Mouse (Mus musculus): Measurements from ENCODE around the gene Mfn1.

The Mfn1 gene

GRCm38 (mm10) chr3:32510375-32511190, 18.7 kb upstream of the Mfn1 start:
- peak; percentile 96 for DNase-seq

DNA sequence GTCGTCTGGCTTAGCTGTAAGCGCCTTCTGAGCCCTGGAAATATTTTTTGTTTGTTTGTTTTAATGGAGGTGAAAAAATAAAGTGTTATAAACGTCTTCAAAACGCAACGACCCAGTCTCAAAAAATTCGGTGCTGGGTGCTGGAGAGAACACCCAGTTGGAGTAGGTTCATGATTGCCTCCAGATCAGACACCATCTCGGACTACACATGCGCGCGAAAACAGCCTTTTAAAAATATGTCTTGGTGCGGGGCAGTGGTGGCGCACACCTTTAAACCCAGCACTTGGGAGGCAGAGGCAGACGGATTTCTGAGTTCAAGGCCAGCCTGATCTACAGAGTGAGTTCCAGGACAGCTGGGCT, 18.1 kb upstream of the Mfn1 start:
- DNase-seq, result peak; percentile 36

- no peak for DNase-seq
Measured at GRCm38 (mm10) chr3:32512686-32513284, 16.5 kb upstream of the Mfn1 start.

DNA sequence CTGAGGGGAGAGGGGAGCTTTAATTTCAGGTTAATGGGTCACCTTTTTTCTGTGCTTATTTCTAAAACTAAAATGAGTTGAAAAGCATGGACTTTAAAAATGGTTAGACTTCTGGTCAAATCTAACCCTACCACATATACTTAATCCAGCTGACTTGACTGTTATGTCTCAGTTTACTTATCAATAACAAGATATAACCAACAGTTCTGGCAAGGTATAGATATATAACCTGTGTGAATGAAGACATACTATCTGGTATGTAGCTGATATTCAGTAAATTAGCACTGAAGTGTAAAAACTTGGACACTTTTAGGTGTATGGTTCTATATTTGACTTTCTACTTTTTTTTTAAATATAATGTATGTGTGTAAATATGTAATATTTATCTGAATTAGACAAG, 15.7 kb upstream of the Mfn1 start:
- no peak for DNase-seq

DNA sequence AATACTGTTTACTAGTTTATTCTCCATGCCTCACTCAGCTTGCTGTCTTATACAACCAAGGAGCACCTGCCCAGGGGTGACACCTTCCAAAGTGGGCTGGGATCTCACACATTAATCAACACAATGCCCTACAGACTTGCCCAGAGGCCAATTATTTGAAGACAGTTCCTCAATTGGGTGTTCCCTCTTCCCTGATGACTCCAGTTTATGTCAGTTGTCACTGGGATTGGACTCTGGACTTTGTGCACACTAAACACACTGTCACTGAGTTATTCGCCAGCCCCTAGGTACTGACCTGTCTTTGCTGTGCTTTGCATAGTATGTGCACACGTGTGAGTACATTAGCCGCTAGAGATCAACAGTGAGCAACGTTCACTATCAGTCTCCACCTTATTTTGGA, 2.1 kb upstream of the Mfn1 start:
- no peak for DNase-seq

DNA sequence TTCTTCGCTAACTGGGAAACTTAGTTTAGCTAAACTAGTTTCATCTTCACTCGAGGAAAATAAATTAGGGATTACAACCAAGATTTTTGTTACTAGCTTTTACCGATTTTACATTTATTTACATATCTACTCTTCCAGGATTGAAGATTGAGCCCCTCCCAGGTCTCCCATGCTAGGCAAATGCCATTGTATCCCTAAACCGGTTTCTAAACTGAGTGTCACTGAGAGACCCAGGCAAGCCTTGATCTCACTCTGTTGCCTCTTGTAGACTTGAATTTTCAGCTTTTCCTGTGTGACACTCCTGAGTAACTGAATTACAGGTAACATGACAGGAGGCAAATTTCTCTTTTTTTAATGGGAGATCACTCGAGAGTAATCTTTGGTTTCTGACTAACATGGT, 776 bp downstream of the Mfn1 start:
- no peak for DNase-seq

GRCm38 (mm10) chr3:32535692-32536091, 6.4 kb downstream of the Mfn1 start:
- DNase-seq, result no peak

DNA sequence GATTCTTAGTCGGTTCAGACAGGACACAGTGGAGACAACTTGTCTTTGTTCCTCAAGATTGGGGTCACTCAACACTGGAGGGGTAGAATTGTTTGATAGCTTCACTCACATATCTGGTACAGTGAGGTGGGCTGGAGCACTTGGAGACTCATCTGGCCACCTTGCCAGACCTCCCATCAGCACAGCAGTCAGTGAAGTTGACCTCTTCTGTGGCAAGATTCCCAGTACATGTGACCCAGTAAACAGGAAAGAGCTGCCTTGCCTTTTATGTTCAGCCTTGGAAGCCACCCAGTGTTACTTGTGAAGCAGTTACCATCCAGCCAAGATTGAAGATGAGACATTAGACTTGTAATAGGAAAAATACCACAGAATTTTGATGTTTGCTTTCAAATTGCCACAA, 8.3 kb downstream of the Mfn1 start:
- peak; percentile 91 for DNase-seq

DNA sequence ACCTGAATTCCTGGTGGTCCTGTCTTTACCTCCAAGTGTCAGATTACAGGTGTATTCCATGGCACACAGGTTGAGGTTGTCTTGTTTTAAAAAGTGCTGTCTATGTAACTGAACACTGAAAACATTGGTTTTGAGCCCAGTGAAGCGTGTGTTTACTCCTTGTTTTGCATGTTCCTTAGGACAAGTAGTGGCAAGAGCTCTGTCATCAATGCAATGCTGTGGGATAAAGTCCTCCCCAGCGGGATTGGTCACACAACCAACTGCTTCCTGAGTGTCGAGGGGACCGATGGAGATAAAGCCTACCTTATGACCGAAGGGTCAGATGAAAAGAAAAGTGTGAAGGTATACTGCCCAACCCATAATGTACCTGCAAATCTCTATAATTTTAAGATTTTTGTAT, 8.8 kb downstream of the Mfn1 start:
- no peak for DNase-seq

GRCm38 (mm10) chr3:32553061-32553460, 23.8 kb downstream of the Mfn1 start:
- peak; percentile 26 for DNase-seq

DNA sequence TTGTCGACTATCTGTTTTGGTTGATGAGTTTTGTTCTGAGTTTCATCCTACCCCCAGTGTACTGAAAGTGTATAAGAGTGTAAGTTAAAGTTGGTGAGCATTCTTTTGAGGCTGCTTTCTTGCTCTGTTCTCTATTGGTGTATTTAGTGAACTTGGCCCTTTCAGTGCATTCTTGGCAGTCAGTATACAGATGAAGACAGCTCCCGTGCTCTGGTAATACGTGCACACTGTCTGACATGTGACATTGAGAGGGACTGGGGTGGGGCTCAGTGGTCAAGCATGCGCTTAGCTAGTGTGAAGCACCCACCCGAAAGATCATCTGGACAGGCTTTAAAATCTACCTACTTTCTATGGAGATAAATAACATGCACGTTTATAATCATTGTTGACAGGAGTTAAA, 34.1 kb downstream of the Mfn1 start:
- DNase-seq, result no peak

GRCm38 (mm10) chr3:32573086-32573485, 43.8 kb downstream of the Mfn1 start:
- no peak for DNase-seq

DNA sequence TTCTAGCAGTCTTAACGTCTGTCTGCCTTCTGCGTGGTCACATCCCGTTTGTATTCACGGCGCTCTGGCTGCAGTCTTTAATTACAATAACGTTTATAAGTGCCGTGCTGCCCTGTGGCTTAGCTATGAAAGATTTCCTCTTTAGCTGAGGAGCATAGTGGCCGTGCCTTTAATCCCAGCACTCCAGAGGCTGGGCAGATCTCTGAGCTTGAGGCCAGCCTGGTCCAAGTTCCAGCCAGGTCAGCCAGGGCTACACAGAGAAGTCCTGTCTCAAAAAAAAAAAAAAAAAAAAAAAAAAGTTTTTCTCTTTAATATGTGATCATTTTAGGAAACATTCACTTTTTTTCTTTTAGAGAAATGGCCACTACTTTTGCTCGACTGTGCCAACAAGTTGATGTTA, 44.6 kb downstream of the Mfn1 start:
- no peak for DNase-seq

DNA sequence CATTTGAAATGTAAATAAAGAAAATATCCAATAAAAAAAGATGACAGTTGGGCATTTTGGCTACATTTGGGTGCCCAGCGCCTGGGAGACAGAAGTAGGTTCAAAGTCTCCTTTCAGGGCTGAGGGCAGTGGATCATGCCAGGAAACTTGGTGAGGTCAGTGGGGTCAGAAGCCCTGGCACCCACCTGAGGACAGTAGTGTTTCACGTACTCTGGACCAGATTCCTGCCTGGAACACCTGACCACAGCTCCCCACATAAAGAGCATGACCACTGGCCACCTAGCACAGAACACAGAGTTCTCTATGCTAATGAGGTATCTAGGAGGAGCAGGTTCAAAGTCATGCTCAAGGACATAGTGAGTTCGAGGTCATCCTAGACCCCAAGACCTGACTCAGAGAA, 45.9 kb downstream of the Mfn1 start:
- no peak for DNase-seq

DNA sequence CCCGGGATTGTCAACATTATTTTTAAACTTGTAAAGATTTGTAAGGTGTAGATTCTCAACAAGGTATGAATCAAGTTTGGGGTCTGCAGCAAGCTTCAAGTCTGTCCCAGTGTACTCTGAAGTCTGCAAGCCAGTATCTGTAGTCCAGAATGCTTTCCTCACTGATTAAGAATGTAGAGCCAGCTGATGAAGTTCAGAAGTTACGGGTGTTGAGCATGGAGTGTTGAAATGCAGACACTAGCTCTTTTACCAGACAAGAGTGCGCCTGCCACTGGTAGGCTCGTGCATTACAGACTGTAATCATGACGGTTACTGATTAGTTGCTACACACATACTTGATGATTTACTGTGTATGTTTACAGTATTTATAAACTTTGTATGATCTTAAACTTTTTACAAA, 49.5 kb downstream of the Mfn1 start:
- DNase-seq, result no peak

DNA sequence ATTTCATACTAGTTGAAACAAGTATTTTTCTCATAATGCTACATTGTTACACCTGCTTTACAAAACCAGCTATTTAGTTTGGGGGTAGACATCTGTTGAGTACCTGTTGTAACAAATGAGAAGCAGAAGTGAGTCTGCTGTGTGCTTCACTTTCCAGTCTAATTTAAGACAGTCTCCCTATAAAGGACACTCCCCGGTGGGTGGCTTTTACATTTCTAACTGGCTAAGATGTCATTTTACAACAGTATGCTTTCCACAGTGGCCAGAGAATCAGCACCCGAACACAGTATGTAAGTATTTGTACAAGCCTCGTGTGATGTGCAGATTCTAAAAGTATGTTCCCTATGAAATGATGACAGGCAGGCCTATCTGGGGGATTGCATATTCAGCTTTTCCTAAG, 51.5 kb downstream of the Mfn1 start:
- DNase-seq, result no peak

- DNase-seq, result no peak
Measured at GRCm38 (mm10) chr3:32581911-32582310, 52.6 kb downstream of the Mfn1 start.

GRCm38 (mm10) chr3:32583489-32583888, 54.2 kb downstream of the Mfn1 start:
- DNase-seq, result no peak

DNA sequence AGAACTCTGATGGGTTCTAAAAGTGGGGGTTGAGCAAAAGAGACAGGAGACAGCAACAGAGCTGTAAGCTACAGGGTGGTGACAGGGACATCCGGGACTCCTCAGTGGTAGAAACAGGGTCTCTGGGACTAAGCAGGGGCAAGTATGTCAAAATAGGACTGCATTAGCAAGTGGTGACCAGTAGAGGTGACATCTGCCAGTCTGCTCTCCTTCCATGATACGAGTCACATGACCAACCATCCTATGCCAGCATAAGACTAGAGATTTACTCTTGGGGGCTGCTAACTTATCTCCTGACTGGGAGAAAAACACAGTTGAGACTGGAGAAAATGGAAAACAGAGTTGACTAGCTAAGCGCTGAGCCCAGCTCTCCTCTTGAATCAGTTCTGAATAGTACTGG, 57.0 kb downstream of the Mfn1 start:
- no peak for DNase-seq

GRCm38 (mm10) chr3:32595080-32595479, 65.8 kb downstream of the Mfn1 start:
- no peak for DNase-seq

GRCm38 (mm10) chr3:32599328-32599727, 70.1 kb downstream of the Mfn1 start:
- no peak for DNase-seq

DNA sequence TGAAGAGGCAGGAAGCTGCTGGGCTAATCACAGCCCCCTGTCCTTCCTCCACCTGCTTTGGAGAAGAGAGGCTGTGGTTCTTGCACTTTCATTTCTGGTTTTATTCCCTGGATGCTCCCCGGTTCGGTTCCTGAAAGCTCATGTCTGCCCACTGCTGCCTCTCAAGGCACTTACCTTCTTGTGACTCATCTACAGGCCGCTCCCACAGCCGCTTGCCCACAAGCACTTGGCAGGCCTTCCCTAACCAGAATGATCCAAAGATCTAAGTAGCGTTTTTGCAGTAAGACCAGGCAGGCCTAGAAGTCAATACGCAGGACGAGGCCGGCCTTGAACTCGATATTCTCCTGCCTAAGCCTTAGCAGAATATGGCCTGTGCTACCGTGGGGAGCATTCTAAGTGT, 71.8 kb downstream of the Mfn1 start:
- peak; percentile 28 for DNase-seq

GRCm38 (mm10) chr3:32609233-32609632, 80.0 kb downstream of the Mfn1 start:
- DNase-seq, result no peak

DNA sequence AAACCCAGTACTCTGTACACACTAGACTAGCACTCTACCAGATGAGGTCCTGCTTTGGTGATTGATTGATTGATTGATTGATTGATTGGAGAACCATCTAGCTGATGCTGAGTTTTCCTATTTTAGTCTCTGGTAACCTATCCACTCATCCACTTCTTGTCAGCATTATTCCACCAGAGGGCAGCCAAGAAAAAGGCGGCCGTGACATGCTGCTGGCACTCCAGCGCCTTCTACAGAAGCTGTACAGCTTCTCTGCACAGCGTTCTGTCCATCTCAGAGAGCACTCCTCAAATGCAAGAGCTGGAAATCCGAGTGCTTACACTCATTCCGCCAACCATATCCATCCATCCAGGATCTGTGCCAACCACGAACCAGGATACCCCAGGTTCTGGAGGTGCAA, 81.3 kb downstream of the Mfn1 start:
- peak; percentile 82 for DNase-seq

DNA sequence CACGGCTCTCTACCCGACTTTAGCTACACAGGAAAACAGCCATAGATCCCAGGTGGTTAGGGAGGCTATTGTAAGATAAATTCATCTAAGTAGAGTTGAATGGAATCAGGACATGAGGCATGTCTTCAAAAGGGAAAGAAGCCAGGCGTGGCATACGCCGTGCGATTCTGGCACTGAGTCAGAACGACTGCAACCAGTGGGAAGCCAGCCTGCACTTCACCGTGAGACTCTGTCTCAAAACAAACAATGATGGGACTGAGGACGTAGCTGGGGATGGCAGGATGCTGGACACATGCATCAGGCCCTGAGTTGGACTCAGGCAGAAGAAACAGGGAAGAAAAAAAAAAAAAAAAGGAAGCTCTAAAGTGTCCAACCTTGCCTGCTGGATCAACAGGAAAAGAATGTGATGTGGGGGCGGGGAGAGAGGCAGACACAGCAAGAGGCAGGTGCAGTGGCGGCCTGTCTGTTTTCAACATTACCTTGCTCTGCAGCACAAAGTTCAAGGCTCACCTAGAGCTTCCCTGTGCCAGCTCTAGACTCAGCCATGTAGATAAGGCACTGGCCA, 82.4 kb downstream of the Mfn1 start:
- DNase-seq, result peak; percentile 26

Data from lung, postnatal 36 days (tissue).